Mouse (Mus musculus) brain, adult 2 months (tissue): ENCODE data around the gene Fam198b.

Experiments used
- DNase-seq: peaks from one replicate; pipeline ENCODE4 v3.0.0; 2011; ENCODE audit warnings: low read depth, low spot score

The Fam198b gene

GRCm38 (mm10) chr3:79983961-79984419 is 99.7 kb downstream of the Fam198b start:
- no peak for DNase-seq

- no peak for DNase-seq
Observed at GRCm38 (mm10) chr3:79984542-79984941, 100.2 kb downstream of the Fam198b start.

GRCm38 (mm10) chr3:79989250-79989649 is 104.9 kb downstream of the Fam198b start:
- no peak for DNase-seq

- no peak for DNase-seq
Observed at GRCm38 (mm10) chr3:79989911-79990310, 105.6 kb downstream of the Fam198b start.

DNA sequence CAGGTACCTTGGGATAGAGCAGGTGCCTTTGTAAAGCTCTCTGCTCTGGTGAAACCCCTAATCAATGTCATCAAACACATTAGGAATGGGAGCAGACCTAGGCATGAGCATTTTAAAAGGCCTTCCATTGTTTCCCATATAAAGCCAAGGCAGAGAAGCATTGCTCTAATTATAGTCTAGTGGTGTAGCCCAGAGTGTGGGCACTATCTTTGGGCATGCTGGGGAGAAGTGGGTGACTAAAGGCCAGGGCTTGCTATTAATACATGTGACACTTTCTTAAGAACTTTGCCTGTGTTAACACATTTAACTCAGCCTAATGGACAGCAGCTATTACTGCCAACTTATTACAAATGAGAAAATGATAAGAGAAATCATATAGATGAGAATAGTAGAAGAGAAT is 106.1 kb downstream of the Fam198b start:
- DNase-seq: no peak

DNA sequence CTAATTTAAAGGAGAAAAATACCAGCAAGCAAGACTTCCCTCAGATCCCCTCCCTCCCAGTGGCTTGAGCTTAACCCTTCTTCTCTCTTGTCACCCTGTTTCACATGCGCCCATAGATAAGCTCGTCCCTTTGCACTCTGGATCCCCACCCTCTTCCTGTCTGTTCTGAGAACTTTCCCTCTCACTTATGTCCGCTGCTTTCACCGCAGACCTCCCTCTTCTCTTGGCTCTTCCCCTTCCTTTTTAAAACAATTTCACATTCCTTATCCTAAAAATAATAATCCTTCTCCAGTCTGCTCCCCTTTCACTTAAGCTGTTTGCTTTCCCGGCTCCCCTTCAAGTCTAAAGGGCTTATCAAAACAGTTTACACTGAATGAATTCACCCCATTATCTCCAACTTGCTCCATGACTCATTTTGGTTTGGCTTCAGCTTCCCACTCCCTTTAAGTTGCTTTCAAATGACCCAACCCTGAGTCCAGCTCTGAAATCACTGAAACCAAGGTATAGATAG is 109.8 kb downstream of the Fam198b start:
- no peak for DNase-seq

GRCm38 (mm10) chr3:79995726-79996125 is 111.4 kb downstream of the Fam198b start:
- DNase-seq: peak; percentile 77
